Mouse (Mus musculus): ENCODE data around the gene Ppox. TPM values are rescaled to one million over a fixed set of nuclear protein-coding genes. Genes with fewer than 3 reads are reported as not detected.

The Ppox gene
- polyA plus RNA-seq, 1 experiment, result 47.3 TPM

DNA sequence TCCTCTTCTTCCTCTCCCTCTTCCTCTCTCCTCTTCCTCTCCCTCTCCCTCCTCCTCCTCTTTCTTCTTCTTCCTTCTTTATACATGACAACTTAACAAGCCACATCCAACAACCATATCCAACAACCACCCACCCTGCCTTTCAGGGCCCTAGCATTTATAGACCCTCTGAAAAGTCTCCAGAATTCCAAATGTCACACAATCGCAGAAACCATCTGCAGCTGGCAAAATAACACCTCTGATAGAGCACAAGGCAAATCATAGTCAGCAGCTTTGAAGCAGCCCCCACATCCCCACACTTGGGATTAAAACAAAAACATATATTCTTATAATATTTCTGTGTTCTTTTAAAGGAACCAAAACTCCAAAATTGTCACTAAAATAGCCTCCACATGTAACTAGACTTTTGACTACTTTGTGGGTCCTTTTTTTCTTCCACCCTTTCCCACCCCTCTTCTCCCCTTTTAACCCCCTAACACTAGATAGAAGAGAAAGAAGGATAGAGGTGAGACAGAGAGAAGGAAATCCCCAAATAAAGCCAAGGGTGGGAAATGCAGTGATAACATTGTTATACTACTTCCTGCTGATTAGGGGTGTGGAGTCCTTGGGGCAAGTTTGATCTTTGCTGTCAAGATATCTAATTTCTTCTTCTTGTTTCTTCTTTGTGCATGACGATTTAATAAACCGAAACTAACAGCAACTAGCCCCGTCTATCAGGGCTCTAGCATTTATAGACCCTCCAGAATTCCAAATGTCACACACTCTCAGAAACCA lies 14.8 kb downstream of the Ppox start:
- no peak for DNase-seq (ENCODE audit: low read depth)

DNA sequence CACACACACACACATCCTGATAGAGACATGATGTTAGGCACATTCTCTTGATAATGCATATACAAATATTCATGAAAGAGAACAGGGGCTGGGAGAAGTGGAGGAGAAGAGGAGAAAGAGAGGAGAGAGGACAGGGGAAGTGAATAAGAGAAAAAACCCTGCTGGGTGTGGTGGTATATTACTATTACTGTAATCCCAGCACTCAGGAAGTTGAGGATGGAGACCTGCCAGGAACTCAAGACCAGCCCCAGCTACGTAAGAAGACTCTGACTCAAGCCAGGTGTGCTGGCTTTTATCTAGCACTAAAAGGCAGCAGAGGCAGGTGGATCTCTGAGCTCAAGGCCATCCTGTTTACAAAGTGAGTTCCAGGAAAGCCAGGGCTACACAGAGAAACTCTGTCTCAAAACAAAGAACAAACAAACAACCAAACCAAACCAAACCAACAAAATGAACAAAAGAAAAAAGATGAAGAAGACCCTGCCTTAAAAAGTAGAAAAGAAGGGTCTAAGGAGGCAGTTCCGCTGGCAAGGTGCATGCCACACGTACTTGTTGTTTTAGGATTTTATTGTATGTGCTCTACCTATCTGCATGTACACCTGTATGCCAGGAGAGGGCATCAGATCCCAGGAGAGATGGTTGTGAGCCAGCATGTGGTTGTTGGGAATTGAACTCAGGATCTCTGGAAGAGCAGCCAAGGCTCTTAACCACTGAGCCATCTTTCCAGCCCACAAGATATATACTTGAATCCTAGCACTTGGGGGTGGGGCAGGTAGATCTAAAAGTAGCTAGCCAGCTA lies 17.1 kb downstream of the Ppox start:
- DNase-seq (ENCODE audit: low read depth), result no peak

- DNase-seq (ENCODE audit: low read depth), result no peak
These were observed 17.8 kb downstream of the Ppox start for GRCm38 (mm10) chr1:171263185-171263611.

DNA sequence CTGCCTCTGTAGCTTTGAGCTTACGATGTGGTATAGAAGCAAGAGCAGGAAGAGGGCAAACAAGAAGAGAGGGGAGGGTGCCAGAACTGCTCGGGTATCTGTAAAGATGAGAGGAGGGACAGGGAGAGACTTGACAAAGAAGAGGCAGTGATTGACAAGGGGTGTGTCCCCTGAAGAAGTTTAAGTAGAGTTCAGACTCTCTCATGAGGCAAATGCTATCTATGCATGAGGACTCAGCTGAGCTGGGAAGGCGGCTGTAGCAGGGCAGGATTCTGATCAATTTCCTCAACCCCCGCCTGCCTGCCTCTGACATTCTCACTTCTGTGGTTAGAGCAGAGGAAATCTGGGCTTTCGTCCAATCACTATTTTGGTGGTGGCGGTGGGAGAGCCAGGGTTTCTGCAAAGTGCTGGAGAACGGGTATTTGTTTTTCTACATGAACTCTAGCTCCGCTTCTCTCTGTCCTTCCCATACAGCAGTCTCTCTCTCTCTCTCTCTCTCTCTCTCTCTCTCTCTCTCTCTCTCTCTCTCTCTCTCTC lies 18.3 kb downstream of the Ppox start:
- DNase-seq (ENCODE audit: low read depth), result no peak

DNA sequence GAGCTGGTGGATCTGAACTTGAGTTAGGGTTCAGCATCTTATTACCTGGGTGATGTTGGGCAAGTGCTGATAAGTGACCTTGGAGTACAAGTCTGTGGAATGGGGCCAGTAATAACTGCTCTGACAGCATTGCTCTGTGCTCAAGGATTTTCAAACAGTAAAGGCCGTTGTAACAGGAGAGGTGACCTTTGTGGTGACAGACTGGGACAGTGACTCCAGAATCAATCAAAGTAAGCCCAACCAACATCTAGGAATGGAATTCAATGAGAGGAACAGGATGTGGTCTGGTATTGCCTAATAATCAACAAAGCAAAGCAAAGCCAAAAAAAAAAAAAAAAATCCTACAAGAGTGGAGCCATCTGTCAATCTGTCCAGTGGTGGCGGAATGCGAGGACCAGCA lies 20.7 kb downstream of the Ppox start:
- no peak for DNase-seq (ENCODE audit: low read depth)

- no peak for DNase-seq (ENCODE audit: low read depth)
These were observed 22.1 kb downstream of the Ppox start for GRCm38 (mm10) chr1:171258921-171259320.

DNA sequence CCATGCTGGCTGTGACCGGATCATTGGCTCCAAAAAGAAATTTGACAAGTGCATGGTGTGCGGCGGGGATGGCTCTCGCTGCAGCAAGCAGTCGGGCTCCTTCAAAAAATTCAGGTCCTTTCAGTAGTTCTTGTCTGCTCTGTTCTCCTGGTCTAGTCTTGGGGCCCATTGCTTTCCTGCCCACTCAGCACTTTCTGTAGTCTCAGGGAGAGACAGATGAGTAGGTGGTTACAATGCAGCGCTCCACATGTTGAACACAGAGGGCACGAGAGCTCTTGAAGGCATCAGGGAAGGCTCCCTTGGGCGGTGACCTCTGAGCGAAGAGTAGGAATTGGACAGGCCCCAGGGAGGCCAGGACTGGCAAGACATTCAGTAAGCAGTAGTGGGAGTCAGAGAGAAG lies 23.2 kb downstream of the Ppox start:
- no peak for DNase-seq (ENCODE audit: low read depth)

DNA sequence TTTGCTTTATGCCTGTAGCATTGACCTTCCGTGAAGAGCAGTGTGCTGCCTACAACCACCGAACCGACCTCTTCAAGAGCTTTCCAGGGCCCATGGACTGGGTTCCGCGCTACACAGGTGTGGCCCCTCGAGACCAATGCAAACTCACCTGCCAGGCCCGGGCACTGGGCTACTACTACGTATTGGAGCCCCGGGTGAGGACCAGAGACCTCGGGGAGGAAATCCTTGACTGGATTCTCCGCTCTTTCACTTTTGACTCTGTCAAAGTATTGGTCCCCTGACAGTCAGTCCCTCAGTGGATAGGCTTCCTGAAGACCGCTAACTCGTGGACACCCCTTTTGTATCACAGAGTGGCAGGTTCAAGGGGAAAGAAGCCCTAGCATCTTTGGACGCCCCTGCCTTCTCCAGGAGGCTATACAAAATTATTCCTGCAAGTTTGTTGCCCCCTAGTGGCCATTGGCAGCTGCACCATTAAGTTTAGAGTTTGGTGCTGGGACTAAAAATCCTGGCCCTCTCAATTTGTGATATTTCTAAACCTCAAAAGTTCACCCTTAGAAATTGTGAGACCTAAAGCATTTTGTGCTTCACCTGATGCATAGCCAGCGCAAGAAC lies 23.9 kb downstream of the Ppox start:
- DNase-seq (ENCODE audit: low read depth), result no peak

DNA sequence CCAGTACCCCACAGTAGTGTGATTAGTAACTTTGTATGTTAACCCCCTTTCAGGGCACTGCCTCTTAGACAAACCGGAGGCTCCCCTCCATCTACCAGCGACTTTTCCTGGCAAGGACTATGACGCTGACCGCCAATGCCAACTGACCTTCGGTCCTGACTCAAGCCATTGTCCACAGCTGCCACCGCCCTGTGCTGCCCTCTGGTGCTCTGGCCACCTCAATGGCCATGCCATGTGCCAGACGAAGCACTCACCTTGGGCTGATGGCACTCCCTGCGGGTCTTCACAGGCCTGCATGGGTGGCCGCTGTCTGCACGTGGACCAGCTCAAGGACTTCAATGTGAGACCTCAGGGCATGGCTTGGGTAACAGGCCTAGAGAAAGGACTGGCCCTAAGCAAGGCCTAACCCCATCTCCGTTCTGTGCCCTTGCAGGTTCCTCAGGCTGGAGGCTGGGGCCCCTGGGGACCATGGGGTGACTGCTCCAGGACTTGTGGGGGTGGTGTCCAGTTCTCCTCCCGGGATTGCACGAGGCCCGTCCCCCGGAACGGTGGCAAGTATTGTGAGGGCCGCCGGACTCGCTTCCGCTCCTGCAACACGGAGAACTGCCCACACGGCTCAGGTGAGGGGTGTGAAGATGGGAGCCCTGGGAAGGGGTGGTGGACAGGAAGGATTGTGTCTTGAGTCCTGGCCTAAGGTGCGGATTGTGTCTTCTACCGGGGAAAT lies 24.7 kb downstream of the Ppox start:
- DNase-seq (ENCODE audit: low read depth), result no peak

- no peak for DNase-seq (ENCODE audit: low read depth)
These were observed 28.6 kb downstream of the Ppox start for GRCm38 (mm10) chr1:171252415-171252814.

DNA sequence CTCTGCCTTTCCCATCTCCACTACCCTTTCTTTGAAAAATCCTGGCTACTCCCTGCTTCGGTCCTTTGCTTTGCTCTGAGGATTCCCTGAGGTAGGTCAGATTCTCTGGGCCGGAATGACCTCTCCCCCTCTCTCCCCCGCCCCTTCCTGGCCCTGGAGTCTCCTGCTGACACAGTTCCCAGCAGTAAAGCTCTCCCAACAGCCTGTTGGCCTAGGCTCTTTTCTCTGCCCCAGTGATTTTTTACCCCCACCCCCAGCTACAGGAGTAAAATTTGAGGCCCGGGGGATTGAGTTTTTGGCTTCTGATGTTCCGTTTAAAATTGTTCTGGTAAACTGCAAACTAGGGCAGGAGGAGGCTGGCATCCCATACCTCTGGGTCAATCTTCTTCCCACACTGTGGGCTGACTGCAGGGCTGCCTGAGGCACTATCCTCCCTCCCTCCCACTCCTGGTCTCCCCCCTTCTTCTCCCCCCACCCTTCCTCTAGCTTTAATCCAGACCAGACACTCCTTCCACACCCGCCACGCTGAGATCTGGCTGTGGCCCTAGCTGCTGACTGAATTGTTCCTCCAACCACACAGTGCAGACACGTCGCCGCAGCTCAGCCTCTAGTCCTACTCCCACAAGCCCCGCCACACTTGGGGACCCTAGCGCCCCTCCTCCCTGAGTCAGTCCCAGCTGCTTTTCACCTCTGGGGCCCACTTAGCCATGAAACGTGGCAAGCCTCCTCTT lies 29.2 kb downstream of the Ppox start:
- no peak for DNase-seq (ENCODE audit: low read depth)

GRCm38 (mm10) chr1:171250680-171251593 lies 30.0 kb downstream of the Ppox start, which contains the start of gene Ndufs2:
Gene Ndufs2 (minus strand): TSS chr1:171251388.
- DNase-seq (ENCODE audit: low read depth), result no peak

DNA sequence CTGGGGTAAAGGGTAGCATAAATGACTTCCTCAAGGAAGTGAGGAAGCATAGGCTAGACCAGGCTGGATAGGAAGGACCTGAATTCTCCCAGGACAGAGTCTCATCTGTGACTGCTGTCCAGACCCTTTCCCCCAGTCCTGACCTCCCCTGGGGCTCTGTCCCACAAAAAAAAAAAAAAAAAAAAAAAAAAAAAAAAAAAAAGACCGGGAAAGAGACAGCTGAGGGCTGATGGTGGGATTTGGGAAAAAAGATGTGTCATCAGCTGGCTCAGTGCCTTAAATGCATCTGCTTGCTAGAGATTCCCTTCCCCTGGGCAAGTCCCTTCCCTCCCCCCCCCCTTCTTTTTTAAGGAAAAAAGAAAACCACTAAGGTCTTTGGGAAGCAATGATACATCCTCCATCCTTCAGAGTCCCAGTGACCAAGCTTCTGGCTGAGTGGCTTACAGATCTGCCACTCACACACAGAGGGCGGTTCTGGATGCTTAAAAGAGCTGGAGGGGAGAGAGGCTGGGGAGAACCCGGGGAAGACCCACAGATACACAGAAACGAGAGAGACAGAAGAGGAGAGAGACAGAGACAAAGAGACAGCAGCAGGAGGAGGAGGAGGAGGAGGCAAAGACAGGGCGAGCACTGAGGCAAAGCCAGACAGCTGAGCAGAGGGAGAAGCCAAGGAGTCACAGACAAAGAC lies 30.9 kb downstream of the Ppox start, which contains the start of gene Adamts4:
TSS of gene Adamts4 (plus strand) at position 509 of the 688 bp plus-strand sequence.
- no peak for DNase-seq (ENCODE audit: low read depth)

GRCm38 (mm10) chr1:171248386-171249226 lies 32.4 kb downstream of the Ppox start:
- no peak for DNase-seq (ENCODE audit: low read depth)

- no peak for DNase-seq (ENCODE audit: low read depth)
These were observed 33.1 kb downstream of the Ppox start for GRCm38 (mm10) chr1:171247916-171248315.

GRCm38 (mm10) chr1:171247453-171247841 lies 33.5 kb downstream of the Ppox start:
- DNase-seq (ENCODE audit: low read depth), result no peak

- peak; percentile 94 for DNase-seq (ENCODE audit: low read depth)
These were observed 34.1 kb downstream of the Ppox start for GRCm38 (mm10) chr1:171246709-171247452.

Measured in gonadal fat pad, adult 2 months (tissue).